Mouse (Mus musculus) midbrain, embryonic 16.5 days (tissue): ENCODE data around the gene Polr1a. TPM values are rescaled to one million over a fixed set of nuclear protein-coding genes. Genes with fewer than 3 reads are reported as not detected.

Experiments
- ATAC-seq: fragments of 200-750 bp; cut with Nextera tagmentation; 2 replicates; pipeline ENCODE4 v1.8.0; 2017; ENCODE audit warnings: moderate TSS enrichment
- H3K27ac ChIP-seq: fragments of 300-500 bp; sonication (generic); 2 replicates; pipeline ENCODE4 v1.5.1; 2014; ENCODE audit warnings: mild to moderate bottlenecking, low read length, mixed read lengths
- H3K27me3 ChIP-seq: fragments of 300-500 bp; sonication (generic); 2 replicates; pipeline ENCODE4 v1.6.1; 2014; ENCODE audit warnings: low read depth, low read length, mixed read lengths; ENCODE audit not compliant: control insufficient read depth, insufficient read depth
- H3K36me3 ChIP-seq: fragments of 300-500 bp; sonication (generic); 2 replicates; pipeline ENCODE4 v1.6.1; 2014; ENCODE audit warnings: mild to moderate bottlenecking, low read length, moderate library complexity, mixed read lengths; ENCODE audit not compliant: control insufficient read depth, insufficient read depth
- H3K4me1 ChIP-seq: fragments of 300-500 bp; sonication (generic); 2 replicates; pipeline ENCODE4 v1.6.1; 2014; ENCODE audit warnings: mild to moderate bottlenecking, low read length, mixed read lengths; ENCODE audit not compliant: control insufficient read depth, insufficient read depth
- H3K4me2 ChIP-seq: fragments of 300-500 bp; sonication (generic); 2 replicates; pipeline ENCODE4 v1.6.1; 2014; ENCODE audit warnings: mild to moderate bottlenecking, low read length, mixed read lengths
- H3K4me3 ChIP-seq: fragments of 300-500 bp; sonication (generic); 2 replicates; pipeline ENCODE4 v1.5.1; 2014; ENCODE audit warnings: low read depth, mild to moderate bottlenecking, low read length, moderate library complexity, mixed read lengths
- H3K9ac ChIP-seq: fragments of 300-500 bp; sonication (generic); 2 replicates; pipeline ENCODE4 v1.6.1; 2014; ENCODE audit warnings: low read depth, low read length, mixed read lengths
- H3K9me3 ChIP-seq: fragments of 300-500 bp; sonication (generic); replicated peaks from 2 replicates; pipeline ENCODE4 v1.6.1; 2014; ENCODE audit warnings: mild to moderate bottlenecking, low read length, mixed read lengths; ENCODE audit not compliant: control insufficient read depth, poor library complexity, severe bottlenecking
- WGBS: fragments of 180-500 bp; shearing (Covaris S2); extraction: QIAGEN DNeasy Blood & Tissue Kit; methylation state at CpG from one replicate; pipeline ENCODE4 v1.1.7; 2014; 5-methylcytosine and 5-hydroxymethylcytosine counted together
- polyA plus RNA-seq: library from polyadenylated mRNA; unstranded; fragments of >200 nt; fragmentation: Nextera tagmentation; extraction: Ambion mirVana; gene quantifications from 2 replicates; pipeline ENCODE4 v1.2.1, GENCODE M21; 2015

Gene Polr1a
- polyA plus RNA-seq, 1 experiment from 2014 or later = 18.6 TPM

DNA sequence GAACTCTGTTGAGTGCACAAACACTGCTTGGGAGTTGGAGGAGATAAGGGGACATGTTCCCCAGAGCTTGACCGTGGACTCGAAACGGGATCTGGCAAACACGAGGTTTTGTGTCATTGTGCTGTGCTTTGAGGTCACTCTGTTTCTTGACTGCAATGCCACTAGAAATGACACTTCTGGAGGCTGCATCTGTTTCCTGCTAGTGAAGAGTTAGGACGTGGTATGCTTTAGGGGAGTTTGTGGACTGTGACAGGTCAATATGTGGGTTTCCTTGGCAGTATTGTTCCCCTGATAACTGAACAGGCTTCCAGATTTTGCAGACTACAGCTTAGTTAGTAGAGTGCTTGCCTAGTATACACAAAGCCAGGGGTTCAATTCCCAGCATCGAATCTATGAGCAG, 120.8 kb downstream of the Polr1a start:
- Histone ChIP-seq H3K27ac (no peak overlapping the region), H3K9me3 (no peaks in the 10 kb centered on the region), H3K4me3 (no peak overlapping the region), H3K36me3 (no peaks in the 10 kb centered on the region), H3K4me2 (no peak overlapping the region), H3K9ac (no peak overlapping the region), H3K27me3 (no peaks in the 10 kb centered on the region), H3K4me1 (no peaks in the 10 kb centered on the region)
- WGBS = 90% methylated on average over 6 of the region's 6 CpGs
- no peak for ATAC-seq

Other genes with a start within 250 kb of the Polr1a start
- gene Reep1, start 201.5 kb upstream of the Polr1a start, polyA plus RNA-seq = 331 and 350 TPM in 2 replicates
- 36.1 and 39.4 TPM in 2 replicates for gene Mrpl35, start 82.1 kb upstream of the Polr1a start, polyA plus RNA-seq
- 149 and 151 TPM in 2 replicates for gene Immt, start 77.7 kb upstream of the Polr1a start, polyA plus RNA-seq
- 75.6 and 84.6 TPM in 2 replicates for gene Ptcd3, start 303 bp upstream of the Polr1a start, polyA plus RNA-seq
- gene St3gal5, start 188.5 kb downstream of the Polr1a start, polyA plus RNA-seq = 53.2 and 56.2 TPM in 2 replicates